Comparison of ENCODE assay signal across 28 mouse cellular contexts in the genomic region with DNA sequence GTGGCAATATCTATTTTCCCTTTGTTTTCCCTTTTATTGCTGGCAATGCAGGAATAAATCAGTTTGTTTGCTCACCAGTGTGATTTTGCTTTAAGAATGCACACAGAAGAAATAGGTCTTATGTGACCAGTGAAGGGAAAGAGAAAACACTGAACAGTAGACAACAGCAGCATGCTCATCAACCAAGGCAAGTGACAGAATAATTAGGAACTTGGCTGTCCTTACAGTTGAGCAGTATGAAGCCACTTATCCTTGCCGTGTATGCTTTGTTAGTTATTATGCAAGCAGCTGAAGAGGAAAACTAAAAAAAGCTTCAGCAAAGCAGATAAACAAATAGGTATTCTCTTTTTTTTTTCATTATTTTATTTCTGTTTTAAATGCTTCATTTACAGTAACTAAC.
"Had no signal": no experiment of that assay in that cellular context is flagged by ENCODE, and none has a peak within 500 bp of the region (broad histone marks: within the 10 kb centered on the region; RNA-seq: fewer than 3 reads in every experiment).

No protein-coding gene starts in this region.

- H3K4me1 ChIP-seq: embryonic facial prominence, embryonic 10.5 days; embryonic facial prominence, embryonic 12.5 days; embryonic facial prominence, embryonic 13.5 days; embryonic facial prominence, embryonic 15.5 days; forebrain, embryonic 10.5 days; forebrain, embryonic 12.5 days; forebrain, embryonic 13.5 days; forebrain, embryonic 15.5 days had no signal

- H3K27me3 ChIP-seq: embryonic facial prominence, embryonic 12.5 days; embryonic facial prominence, embryonic 13.5 days; embryonic facial prominence, embryonic 15.5 days; forebrain, embryonic 12.5 days; forebrain, embryonic 13.5 days; forebrain, embryonic 15.5 days had no signal

- H3K4me2 ChIP-seq: embryonic facial prominence, embryonic 12.5 days; embryonic facial prominence, embryonic 13.5 days; embryonic facial prominence, embryonic 15.5 days; forebrain, embryonic 12.5 days; forebrain, embryonic 13.5 days; forebrain, embryonic 15.5 days had no signal

- DNase-seq: cerebellum, adult 2 months; cerebellum, adult 8-10 months; cerebellum, adult 9-10 months; cerebellum, adult 9-11 months; cerebellum, postnatal 10 days; cerebellum, postnatal 14 days; cerebellum, postnatal 25 days; cerebellum, postnatal 36 days; embryo, embryonic 11 days; forebrain, postnatal 0 days; gastrocnemius, adult 2 months; gastrocnemius, postnatal 10 days; gastrocnemius, postnatal 14 days; gastrocnemius, postnatal 25 days; gastrocnemius, postnatal 36 days; heart, adult 11 months; heart, adult 18-20 months had no signal

- H3K27ac ChIP-seq: embryonic facial prominence, embryonic 10.5 days; embryonic facial prominence, embryonic 12.5 days; embryonic facial prominence, embryonic 13.5 days; embryonic facial prominence, embryonic 15.5 days; forebrain, embryonic 10.5 days; forebrain, embryonic 12.5 days; forebrain, embryonic 13.5 days; forebrain, embryonic 15.5 days; gastrocnemius, adult 2 months had no signal

- H3K9me3 ChIP-seq: embryonic facial prominence, embryonic 10.5 days; embryonic facial prominence, embryonic 12.5 days; embryonic facial prominence, embryonic 13.5 days; embryonic facial prominence, embryonic 15.5 days; forebrain, embryonic 10.5 days; forebrain, embryonic 12.5 days; forebrain, embryonic 13.5 days; forebrain, embryonic 15.5 days had no signal

- H3K4me3 ChIP-seq: embryonic facial prominence, embryonic 10.5 days; embryonic facial prominence, embryonic 12.5 days; embryonic facial prominence, embryonic 13.5 days; embryonic facial prominence, embryonic 15.5 days; erythroblast, embryonic 14.5 days; forebrain, embryonic 10.5 days; forebrain, embryonic 12.5 days; forebrain, embryonic 13.5 days; forebrain, embryonic 15.5 days; gastrocnemius, adult 2 months had no signal

- ATAC-seq: forebrain, embryonic 13.5 days; forebrain, embryonic 14.5 days; forebrain, embryonic 15.5 days; forebrain, embryonic 16.5 days; forebrain, postnatal 0 days had no signal

- H3K36me3 ChIP-seq: embryonic facial prominence, embryonic 10.5 days; embryonic facial prominence, embryonic 12.5 days; embryonic facial prominence, embryonic 13.5 days; embryonic facial prominence, embryonic 15.5 days; forebrain, embryonic 10.5 days; forebrain, embryonic 12.5 days; forebrain, embryonic 15.5 days had no signal

- H3K9ac ChIP-seq: embryonic facial prominence, embryonic 12.5 days; embryonic facial prominence, embryonic 13.5 days; embryonic facial prominence, embryonic 15.5 days; forebrain, embryonic 12.5 days; forebrain, embryonic 13.5 days; forebrain, embryonic 15.5 days; forebrain, postnatal 0 days had no signal
